Comparison of ENCODE assay signal across 8 mouse cellular contexts in genomic region chr1:72869681-72870614, GRCm38 (mm10). TPM values are rescaled to one million over a fixed set of nuclear protein-coding genes. Genes with fewer than 3 reads are reported as not detected.
A peak's percentile ranks its signal among the peaks of the same experiment; 100 is the strongest.
DNase-seq lines count a peak whose midpoint lies in the region; ATAC-seq lines count a peak whose summit lies in the region.

No protein-coding gene starts in this region.

- H3K4me1 ChIP-seq in hindbrain, embryonic 16.5 days (ENCODE audit: control insufficient read depth, insufficient read depth, low read depth, low read length) = peaks cover 26% of the 10 kb centered on the region

- no peaks in the 10 kb centered on the region for H3K9me3 ChIP-seq in hindbrain, embryonic 16.5 days (ENCODE audit: control insufficient read depth, low read length)

- H3K27me3 ChIP-seq in hindbrain, embryonic 16.5 days (replicated peaks; ENCODE audit: control insufficient read depth, insufficient read depth, low read length) = no peaks in the 10 kb centered on the region

- intact Hi-C loops in left cerebral cortex, postnatal 36 days (cut with DNase I) = no loop called here

- ATAC-seq in activated CD4-positive, CD25-positive, alpha-beta regulatory T cell, adult 4 months = peak; percentile 76
- ATAC-seq in hindbrain, embryonic 16.5 days = peak; percentile 19; the same call in 1 of the 2 replicates
- ATAC-seq in megakaryocyte-erythroid progenitor cell, adult 5-6 weeks (replicated peaks; ENCODE audit: low FRiP score, low TSS enrichment, poor library complexity, severe bottlenecking) = peak; percentile 72
- no peak for ATAC-seq in monocyte, adult 5-6 weeks (replicated peaks; ENCODE audit: insufficient number of reproducible peaks, low FRiP score, low TSS enrichment, poor library complexity, severe bottlenecking)

- peak overlapping the region; percentile 55 for H3K9ac ChIP-seq in hindbrain, embryonic 16.5 days (ENCODE audit: low read depth, low read length)

- peak overlapping the region; percentile 84 for H3K4me2 ChIP-seq in hindbrain, embryonic 16.5 days (ENCODE audit: low read length)

- peak overlapping the region; percentile 58 for H3K4me3 ChIP-seq in hindbrain, embryonic 16.5 days (ENCODE audit: low read length)

- peak; percentile 57 to 62 for DNase-seq in cerebellum, postnatal 36 days
- peak; percentile 61 for DNase-seq in gastrocnemius, postnatal 10 days
- peak; percentile 55 to 67 for DNase-seq in left cerebral cortex, postnatal 36 days (ENCODE audit: low spot score in 2 of 2)
- DNase-seq in skeletal muscle tissue, adult 2 months (ENCODE audit: low read depth, low spot score) = peak; percentile 64

- no peaks in the 10 kb centered on the region for H3K36me3 ChIP-seq in hindbrain, embryonic 16.5 days (ENCODE audit: control insufficient read depth, insufficient read depth, low read length)

- peak overlapping the region; percentile 87 for H3K27ac ChIP-seq in hindbrain, embryonic 16.5 days (ENCODE audit: low read depth, low read length)

- 4% methylated on average over 22 of the region's 22 CpGs for WGBS in hindbrain, embryonic 16.5 days

RNA-seq across cellular contexts. Expression of gene Igfbp5, which starts 4.7 kb away (rescaled TPM):
- not detected for polyA plus RNA-seq in activated CD4-positive, CD25-positive, alpha-beta regulatory T cell, adult 4 months (2017; shearing (Covaris generic))
- 100 to 1,000 TPM; 306 to 338 TPM for total RNA-seq in gastrocnemius, postnatal 10 days (2021)
- polyA plus RNA-seq in hindbrain, embryonic 16.5 days (2015; fragmentation: Nextera tagmentation; extraction: Ambion mirVana) = 51.9 and 65.1 TPM in 2 replicates
- total RNA-seq in left cerebral cortex, postnatal 36 days (2021) = 10 to 100 TPM; 52.4 to 61.4 TPM
- not detected in 2 replicates for total RNA-seq in megakaryocyte-erythroid progenitor cell, adult 5-6 weeks (2014; fragmentation: Nextera tagmentation)
- 0.53 TPM in 1 of 2 replicates, not detected in the other for total RNA-seq in megakaryocyte-erythroid progenitor cell, adult 5-6 weeks (2017)
- total RNA-seq in monocyte, adult 5-6 weeks (2017) = 0.19 to 0.64 TPM in 2 of 3 replicates, not detected in the other

RNA-seq across cellular contexts. Expression of gene Igfbp2, which starts 45.6 kb away (rescaled TPM):
- polyA plus RNA-seq in activated CD4-positive, CD25-positive, alpha-beta regulatory T cell, adult 4 months (2017; shearing (Covaris generic)) = not detected
- 1 to 10 TPM; 7.0 to 8.3 TPM for total RNA-seq in gastrocnemius, postnatal 10 days (2021)
- 465 and 469 TPM in 2 replicates for polyA plus RNA-seq in hindbrain, embryonic 16.5 days (2015; fragmentation: Nextera tagmentation; extraction: Ambion mirVana)
- total RNA-seq in left cerebral cortex, postnatal 36 days (2021) = 10 to 100 TPM; 75.9 to 80.0 TPM
- not detected in 2 replicates for total RNA-seq in megakaryocyte-erythroid progenitor cell, adult 5-6 weeks (2014; fragmentation: Nextera tagmentation)
- total RNA-seq in megakaryocyte-erythroid progenitor cell, adult 5-6 weeks (2017) = not detected in 2 replicates
- total RNA-seq in monocyte, adult 5-6 weeks (2017) = not detected in 3 replicates

Comparison
In these comparisons a context has a peak if more than half of its experiments do, and no peak if none do; other contexts are left out.
1. RNA of gene Igfbp5, which starts 4.7 kb away (total RNA-seq): 306 to 338 TPM in gastrocnemius, postnatal 10 days and 52.4 to 61.4 TPM in left cerebral cortex, postnatal 36 days; 0.19 to 0.64 TPM in monocyte, adult 5-6 weeks and 0.53 TPM in megakaryocyte-erythroid progenitor cell, adult 5-6 weeks; every median in the first group is over 10 times any median in the second.
2. RNA of gene Igfbp2, which starts 45.6 kb away (total RNA-seq): 75.9 to 80.0 TPM in left cerebral cortex, postnatal 36 days; 7.0 to 8.3 TPM in gastrocnemius, postnatal 10 days, not detected in megakaryocyte-erythroid progenitor cell, adult 5-6 weeks and not detected in monocyte, adult 5-6 weeks; every median in the first group is over 4 times any median in the second.
3. Peak in every context shown above with its lines, with median percentiles within 50 percentile points of each other: DNase-seq.